Mouse (Mus musculus) heart, adult 2 months (tissue): ENCODE results near the gene Mocs3.

ENCODE experiments used
- CTCF ChIP-seq: fragments of 200-600 bp; IDR thresholded peaks from 2 replicates; pipeline ENCODE4 v1.8.1; 2022; ENCODE audit warnings: antibody characterized with exemption, mild to moderate bottlenecking, moderate library complexity
- EP300 ChIP-seq: fragments of 200-500 bp; IDR thresholded peaks from 2 replicates; pipeline ENCODE4 v1.6.1; 2011; ENCODE audit warnings: low read depth, low read length, control low read depth; ENCODE audit not compliant: insufficient read depth
- POLR2A ChIP-seq: fragments of 200-500 bp; IDR thresholded peaks from 2 replicates; pipeline ENCODE4 v1.6.1; 2011; ENCODE audit warnings: mild to moderate bottlenecking, low read depth, low read length, control low read depth; ENCODE audit not compliant: insufficient read depth

- TF ChIP-seq POLR2A (no peak), CTCF (no peak), EP300 (no peak)
These were observed 16.5 kb upstream of the Mocs3 start for GRCm38 (mm10) chr2:168213788-168214397.
